Mouse (Mus musculus): ENCODE data around the gene Rrn3.
A peak's percentile ranks its signal among the peaks of the same experiment; 100 is the strongest.
"Not testable (repeated sequence)": the region's sequence is repeated elsewhere in the genome, so short reads cannot be mapped to it uniquely, and the experiment has no call there.

Gene Rrn3

DNA sequence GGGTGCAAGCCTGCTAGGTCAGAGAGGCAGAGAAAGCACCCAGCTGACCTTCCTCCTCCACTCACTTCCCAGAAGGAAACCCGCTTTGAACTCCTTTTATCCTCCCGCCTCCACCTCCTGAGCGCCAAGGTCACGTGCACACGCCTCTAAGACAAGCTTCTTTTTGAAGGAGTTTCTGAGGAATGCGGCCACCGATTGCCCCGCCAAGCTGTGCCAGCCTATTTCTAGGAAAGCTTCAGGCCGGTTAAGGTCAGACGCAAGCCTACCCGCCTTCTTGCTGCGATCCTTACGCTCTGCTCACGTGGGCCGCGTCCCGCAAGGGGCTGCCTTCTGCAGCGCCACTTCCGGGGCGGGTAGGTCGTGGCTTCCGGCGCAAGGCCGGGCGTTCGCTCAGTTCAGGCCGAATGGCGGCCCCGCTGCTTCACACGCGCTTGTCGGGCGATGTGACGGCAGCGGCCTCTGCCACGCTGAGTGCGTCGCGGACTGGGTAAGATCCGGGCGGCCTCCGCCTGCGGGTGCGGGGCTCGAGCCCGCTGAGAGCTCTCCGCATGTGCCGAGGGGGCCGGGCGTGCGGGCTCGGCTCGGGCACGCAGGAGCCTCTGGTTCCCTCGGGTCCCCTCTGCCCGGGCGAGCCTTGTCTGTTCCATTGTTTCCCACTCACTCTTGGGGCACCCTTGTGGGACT lies at the start of gene Rrn3:
TSS of gene Rrn3 (plus strand) at position 356 of the 684 bp plus-strand sequence.
- peak; percentile 91 to 95 for DNase-seq

- DNase-seq: no peak
Measured at GRCm38 (mm10) chr16:13732786-13733185, 47.7 kb upstream of the Rrn3 start.

DNA sequence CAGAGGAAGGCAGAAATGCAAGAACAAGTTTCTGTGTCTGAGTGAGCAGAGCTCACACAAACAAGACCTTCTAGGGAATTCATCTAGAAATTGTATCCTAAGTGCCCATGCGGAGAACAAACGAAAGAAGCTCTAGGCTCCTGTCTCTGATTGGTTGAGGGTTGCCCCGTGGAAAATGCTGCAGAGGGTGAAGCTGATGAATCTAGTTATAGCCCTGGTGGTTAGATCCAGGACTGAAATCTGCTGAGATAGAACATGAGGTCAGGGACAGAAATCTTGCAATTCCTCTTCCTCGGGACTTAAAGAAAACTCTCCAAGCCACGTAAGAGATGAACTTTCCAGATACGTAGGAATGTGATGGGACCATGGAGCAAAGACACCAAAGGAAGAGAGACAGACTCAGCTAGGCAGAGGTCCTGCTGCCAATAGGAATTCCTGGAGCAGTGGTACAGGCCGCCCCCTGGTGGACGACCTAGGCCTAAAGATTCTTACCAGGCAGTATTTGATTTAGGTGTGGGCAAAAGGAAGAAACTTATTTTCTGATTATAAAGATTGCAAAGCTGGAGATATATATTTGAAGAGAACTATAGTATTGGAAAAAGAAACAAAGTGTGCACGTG lies 46.9 kb upstream of the Rrn3 start:
- peak; percentile 68 to 81 for DNase-seq

DNA sequence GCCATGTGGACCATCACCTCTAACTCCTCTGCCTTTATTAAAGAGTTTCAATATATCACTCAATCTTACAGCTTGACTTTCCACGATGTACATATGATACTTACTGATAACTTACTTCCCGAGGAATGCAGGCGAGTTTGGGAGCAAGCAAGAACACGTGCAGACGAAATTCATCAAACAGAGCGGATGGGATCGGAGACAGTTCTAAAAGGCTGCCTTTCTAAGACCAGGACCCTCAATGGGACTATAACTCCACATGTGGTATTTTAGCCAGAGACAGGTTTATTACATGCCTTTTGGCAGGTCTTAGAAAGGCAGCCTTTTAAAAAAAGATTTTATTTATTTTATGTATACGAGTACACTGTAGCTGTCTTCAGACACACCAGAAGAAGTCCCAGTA lies 44.5 kb upstream of the Rrn3 start:
- DNase-seq: no peak

- DNase-seq: not testable (repeated sequence)
Measured at GRCm38 (mm10) chr16:13739044-13739443, 41.5 kb upstream of the Rrn3 start.

DNA sequence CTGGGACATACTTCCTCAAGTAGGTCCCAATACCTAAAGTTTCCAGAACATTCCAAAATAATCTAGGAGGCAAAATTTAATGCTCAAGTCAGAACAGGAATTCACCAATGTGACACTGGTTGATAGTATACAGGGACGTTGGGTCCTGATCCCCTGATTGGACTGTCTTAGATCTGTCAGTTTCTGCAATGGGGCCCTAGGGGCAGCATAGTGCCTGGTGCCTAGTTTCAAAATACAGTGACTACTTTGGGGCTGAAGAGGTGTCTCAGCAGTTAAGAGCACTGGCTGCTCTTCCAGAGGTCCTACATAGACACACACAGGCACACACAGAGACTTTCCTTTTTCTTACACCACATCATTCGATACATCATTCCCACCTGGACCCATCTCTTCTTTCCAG lies 39.7 kb upstream of the Rrn3 start:
- DNase-seq: no peak

- DNase-seq: no peak
Measured at GRCm38 (mm10) chr16:13747708-13748107, 32.8 kb upstream of the Rrn3 start.

DNA sequence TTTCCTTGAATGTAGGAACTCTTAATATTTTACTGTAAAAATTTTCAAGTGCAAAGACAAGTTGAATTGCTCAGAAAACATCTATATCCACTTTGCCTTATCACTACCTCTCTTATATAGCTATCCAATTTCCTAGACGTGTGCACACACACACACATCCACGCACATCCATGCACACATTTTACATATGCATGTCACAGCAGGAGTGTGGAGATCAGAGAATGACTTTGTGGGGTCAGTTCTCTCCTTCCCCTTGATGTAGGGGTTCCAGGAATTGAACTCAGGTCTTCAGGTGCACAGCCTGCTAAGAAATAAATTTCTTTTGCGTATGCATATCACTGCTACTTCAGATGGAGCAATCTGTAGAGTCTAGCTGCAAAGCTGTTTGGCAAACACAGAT lies 32.4 kb upstream of the Rrn3 start:
- no peak for DNase-seq

GRCm38 (mm10) chr16:13748813-13749212 lies 31.7 kb upstream of the Rrn3 start:
- not testable (repeated sequence) for DNase-seq

DNA sequence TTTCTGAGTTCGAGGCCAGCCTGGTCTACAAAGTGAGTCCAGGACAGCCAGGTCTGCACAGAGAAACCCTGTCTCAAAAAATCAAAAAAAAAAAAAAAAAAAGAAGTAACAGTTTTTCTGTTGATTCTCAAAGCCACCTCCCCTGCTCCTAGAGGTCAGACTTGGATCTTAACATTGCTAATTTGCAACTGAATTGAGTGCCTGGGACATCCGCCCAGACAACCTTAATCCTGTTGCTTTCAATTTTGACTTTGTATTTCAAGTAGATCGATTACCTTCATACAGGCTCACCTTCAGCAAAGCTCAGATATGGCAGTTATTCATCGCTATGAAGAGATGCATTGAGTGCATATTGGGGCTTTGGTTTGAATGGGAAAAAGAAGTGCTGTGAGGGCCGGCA lies 31.2 kb upstream of the Rrn3 start:
- no peak for DNase-seq

DNA sequence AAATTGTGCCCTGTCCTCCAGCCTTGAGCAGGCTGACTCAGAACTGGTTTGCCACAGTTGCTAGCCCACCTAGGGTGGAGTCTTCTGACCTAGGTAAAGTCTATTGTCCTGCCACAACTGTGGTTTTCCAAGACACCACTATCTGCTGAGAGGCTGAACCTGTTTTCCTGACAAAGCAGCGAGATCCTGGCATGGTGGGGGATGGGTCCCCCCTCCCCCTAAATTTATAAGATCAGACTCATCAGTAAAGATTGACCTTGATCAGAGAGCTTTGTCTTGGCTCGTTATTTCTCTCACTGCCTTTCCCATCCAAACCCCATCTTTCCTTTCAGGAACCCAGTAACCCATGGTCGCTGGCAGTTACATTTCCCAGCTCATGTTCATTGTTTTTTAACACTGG lies 30.5 kb upstream of the Rrn3 start:
- no peak for DNase-seq

DNA sequence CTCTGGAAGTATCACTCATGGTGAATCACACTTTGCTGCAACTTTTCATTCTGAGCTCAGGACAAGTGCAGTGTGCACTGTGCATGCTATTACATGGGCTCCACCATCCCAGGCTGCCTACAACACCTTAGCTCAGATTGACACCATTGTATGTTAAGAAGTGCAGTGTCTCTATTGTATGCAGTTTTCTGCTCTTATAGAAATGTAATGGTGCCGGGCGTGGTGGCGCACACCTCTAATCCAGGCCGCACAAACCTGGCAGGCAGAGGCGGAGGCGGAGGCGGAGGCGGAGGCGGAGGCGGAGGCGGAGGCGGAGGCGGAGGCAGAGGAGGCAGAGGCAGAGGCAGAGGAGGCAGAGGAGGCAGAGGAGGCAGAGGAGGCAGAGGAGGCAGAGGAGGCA lies 29.9 kb upstream of the Rrn3 start:
- DNase-seq: no peak

DNA sequence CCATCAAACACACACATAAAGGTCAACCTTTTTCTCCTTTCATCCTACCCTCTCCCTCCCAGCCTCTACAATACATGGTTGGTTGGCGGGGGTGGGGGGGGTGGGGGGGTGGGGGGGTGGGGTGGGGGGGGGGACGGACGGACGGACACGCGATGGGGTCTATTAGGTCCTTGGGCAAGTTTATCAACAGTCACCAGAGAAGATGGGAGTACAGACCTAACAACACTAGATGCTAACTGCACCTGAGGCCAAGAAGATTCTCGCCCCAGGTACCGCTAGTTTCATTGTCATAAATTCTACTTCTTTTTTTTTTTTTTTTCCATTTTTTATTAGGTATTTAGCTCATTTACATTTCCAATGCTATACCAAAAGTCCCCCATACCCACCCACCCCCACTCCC lies 26.5 kb upstream of the Rrn3 start:
- DNase-seq: no peak

GRCm38 (mm10) chr16:13754400-13755190 lies 25.9 kb upstream of the Rrn3 start:
- DNase-seq: peak; percentile 95 to 96

DNA sequence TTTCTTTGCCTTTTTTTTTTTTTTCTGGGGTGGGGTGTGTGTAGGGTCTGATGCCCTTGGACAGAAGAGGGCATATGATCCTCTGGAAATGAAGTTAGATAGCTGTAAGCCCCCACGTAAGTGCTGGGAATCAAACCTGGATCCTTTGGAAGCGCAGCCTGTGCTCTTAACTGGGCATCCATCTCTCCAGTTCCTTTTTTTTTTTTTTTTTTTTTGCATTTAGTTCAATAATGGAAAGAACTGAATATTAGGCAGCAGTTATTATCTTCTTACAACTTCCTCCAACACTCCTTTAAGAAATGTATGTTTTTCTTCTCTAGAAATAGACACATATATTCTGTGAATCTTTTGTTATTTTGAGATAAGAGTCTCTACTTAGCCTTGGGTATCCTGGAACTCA lies 22.7 kb upstream of the Rrn3 start:
- no peak for DNase-seq

DNA sequence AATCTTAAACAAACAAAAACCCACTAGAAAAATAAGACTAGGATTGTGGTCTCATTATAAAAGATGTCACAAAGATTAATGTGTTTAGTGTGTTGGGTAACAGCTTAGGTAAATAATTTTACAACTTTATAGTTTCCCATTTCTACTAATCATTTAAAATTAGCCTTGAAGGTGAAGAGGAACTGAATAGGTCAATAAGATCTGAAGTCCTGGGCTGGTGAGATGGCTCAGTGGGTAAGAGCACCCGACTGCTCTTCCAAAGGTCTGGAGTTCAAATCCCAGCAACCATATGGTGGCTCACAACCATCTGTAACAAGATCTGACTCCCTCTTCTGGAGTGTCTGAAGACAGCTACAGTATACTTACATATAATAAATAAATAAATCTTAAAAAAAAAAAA lies 17.7 kb upstream of the Rrn3 start:
- DNase-seq: not testable (repeated sequence)

GRCm38 (mm10) chr16:13764519-13764918 lies 16.0 kb upstream of the Rrn3 start:
- no peak for DNase-seq

DNA sequence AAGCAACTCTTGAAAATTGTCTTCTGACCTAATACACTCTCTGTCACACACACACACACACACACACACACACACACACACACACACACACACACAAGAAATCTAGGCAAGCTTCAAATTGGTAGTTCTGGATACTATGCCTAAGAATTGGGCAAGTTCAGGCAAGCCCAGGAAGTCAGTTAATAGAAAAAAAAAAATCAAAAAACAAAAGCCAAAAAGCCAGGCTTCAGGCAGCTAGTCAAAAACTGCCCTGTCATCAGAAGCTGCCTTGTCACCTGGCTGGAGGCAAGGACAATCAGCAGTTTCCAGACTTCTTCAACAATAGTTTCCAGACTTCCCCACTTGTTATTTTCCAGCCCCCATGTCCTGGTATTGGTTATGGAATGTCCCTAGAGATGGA lies 14.1 kb upstream of the Rrn3 start:
- DNase-seq: no peak

DNA sequence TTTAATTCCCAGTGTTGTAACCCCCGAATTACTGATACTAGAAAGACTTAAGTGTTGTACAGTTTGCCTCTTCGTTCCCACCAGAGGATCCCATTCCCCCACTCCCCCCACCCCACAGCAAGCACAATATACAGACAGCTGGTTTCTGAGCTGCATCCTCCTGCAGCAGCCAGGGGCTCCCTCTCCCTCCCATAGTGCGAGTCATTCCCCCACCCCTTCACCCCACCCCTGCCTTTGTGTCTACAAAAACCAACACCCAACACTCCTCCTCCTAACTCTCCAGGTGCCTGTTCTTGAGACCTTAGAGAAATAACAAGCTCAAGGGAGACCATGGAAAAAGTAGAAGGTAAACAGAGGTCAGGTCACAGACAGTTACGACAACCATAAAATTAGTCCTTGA lies 8.9 kb upstream of the Rrn3 start:
- DNase-seq: not testable (repeated sequence)

DNA sequence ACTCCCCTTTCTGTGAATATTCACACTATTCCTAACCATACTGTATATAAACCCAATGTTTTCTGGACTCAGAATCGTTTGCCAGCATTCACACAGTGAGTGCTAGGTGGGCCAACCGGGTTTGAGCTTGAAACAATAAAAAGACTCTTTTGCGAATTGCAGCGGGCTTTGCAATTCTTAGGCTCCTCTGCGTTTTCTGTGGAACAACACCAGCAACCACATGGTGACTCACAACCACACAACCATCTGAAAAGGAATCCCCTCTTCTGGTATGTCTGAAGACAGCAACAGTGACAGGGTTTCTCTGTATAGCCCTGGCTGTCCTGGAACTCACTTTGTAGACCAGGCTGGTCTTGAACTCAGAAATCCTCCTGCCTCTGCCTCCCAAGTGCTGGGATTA lies 8.5 kb upstream of the Rrn3 start:
- DNase-seq: not testable (repeated sequence)

- DNase-seq: not testable (repeated sequence)
Measured at GRCm38 (mm10) chr16:13774011-13774410, 6.5 kb upstream of the Rrn3 start.

DNA sequence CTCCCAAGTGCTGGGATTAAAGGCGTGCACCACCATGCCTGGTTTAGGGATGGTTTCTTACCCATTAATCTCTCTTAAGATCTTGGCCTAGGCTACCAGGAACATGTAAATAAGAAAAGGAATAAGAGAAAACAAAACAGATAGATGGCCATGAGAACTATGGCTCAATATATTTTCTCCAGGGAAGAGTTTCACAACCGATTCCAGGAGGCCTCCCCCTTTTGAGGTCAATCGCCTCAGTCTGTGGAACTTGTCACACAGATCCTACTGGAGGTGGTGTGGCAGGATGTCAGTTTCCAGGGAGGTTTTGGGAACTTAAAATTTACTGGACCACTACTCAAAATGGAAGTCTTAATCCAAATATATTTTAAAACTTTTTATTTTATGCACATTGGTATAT lies 5.9 kb upstream of the Rrn3 start:
- DNase-seq: not testable (repeated sequence)

- no peak for DNase-seq
Measured at GRCm38 (mm10) chr16:13781216-13781615, 708 bp downstream of the Rrn3 start.

GRCm38 (mm10) chr16:13785932-13786331 lies 5.4 kb downstream of the Rrn3 start:
- DNase-seq: no peak
